Mouse (Mus musculus): ENCODE results near the gene Slc35g2. TPM values are rescaled to one million over a fixed set of nuclear protein-coding genes. Genes with fewer than 3 reads are reported as not detected.

The Slc35g2 gene
- 1 to 10 TPM; 1.8 to 2.0 TPM for total RNA-seq (2021)
- long read RNA-seq, experiment 1, partial matches to known transcripts: 0 of 1 reads
- long read RNA-seq, experiment 1, other reads (novel, unspliced or antisense): 0 of 1 reads
- long read RNA-seq, experiment 2, partial matches to known transcripts: 0 of 1 reads
- long read RNA-seq, experiment 2, other reads (novel, unspliced or antisense): 0 of 1 reads

DNA sequence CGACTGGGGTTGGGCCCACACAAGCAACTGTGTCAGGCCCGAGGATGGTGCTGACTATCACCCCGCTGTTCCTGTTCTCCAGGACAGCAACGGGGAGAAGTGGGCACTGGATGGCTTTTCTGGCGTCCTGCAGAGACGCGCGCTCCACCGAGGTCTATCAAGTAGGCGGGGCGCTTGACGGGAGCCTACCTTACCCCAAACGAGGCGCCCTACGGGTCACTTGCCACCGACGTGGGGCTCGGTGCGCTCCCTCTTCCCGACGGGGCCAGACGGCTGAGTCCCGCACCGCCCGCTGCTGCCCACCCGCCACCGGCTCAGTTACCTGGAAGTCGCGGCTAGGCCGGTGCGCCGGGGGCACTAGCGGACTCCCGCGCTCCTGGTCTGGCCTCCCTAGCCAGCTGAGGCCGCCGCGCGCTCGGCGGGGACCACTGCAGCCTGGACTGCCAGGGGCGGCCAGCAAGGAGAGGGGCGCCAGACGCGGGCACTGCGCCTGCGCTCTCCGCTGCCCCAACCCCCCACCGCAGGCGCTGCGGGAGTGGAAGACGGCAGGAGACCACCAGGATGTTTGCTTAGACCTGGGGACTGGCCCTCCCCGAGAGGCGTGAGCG is at the start of gene Slc35g2:
Gene Slc35g2 (minus strand): TSS at position 465 of the 608 bp plus-strand sequence.
- DNase-seq (ENCODE audit: low spot score in 2 of 2): peak in 1 of 2 experiments; percentile 30

DNA sequence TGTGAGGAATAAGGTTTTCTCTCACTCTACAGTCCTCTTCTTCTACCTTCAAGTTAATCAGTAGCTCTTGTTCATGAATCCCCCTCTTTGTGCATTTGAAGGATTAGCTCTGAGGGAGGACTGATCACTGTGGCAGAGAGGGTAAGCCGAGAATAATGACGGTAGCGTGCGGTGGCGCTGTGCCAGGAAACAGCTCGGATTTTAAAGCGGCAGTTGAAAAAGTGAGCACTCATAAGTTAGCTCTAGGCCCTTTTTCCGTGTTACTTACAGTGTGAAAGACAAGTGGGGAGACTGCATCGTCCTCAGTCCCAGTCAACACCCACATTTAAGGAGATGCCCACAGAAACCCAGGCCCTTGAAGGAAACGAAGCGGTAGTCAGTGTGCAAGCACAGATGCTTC is 46.1 kb upstream of the Slc35g2 start:
- DNase-seq (ENCODE audit: low spot score in 2 of 2): peak in 1 of 2 experiments; percentile 47

DNA sequence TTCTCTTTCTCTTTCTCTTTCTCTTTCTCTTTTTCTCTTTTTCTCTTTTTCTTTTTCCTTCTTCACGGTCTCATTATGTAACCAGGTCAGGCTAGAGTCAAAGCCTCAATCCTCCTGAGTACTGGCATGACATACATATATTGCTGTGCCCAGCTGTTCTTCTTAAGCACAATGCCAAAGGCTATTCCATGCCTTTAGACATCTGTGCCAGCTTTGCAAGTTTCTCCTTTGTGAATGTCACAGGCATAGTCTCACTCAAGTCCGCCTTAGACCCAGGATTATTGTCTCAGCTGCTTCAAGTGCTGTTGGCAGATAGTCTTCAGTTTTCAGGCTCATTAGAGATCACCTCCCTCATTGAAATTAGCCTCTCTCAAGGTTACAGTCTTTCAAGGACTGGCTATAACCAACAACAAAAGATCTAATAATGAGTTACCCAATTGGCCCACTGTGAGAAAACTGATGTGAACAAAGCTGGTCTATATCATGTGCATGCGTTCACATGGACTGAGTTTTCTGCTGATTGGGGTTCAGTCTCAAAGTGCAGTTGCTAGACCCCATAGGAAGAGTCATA is 42.7 kb upstream of the Slc35g2 start:
- no peak for DNase-seq (ENCODE audit: low spot score in 2 of 2)

DNA sequence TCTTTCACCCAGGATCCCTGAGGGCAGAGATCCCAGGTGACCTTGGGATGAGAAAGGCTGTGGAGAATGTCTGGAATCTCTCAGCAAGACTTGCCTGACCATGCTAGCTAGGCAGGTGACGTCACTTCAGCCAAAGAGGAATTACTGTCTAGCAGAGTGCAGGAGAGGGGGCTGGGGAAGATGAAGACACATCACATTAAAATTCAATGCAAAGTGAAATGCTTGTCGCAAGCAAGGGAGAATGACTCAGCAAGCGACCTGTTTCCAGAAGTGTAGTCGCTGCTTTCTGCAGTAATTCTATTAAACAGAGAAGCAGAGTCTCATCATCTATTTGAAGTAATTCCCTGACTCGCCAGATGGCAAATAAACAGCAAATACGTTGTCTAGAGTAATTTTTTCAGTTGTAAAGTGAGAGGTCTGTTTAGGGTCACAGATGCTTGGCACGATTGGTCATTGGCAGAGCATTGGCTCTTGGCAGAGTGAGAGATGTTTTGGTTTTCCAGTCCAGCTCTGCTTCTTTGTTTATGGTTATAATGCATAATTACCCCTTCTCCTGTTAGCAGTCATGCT is 35.2 kb upstream of the Slc35g2 start:
- DNase-seq (ENCODE audit: low spot score in 2 of 2): peak in 1 of 2 experiments; percentile 23

DNA sequence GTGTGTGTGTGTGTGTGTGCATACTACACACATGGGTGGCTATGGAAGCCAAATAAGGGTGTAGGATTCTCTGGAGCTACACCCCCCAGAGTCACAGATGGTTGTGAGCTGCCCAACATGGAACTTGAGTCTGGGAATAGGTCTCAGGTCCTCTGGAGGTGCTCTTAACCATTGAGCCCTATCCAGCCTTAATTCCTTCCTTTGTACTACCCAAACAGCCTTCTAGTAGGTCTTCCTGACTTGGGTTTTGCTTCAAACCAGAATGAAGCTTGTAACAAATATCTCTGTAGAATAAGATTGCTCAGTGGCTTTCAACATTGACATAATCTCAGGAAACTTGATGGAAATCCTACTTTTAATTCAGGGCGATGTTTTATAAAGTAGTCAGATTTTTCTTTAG is 34.6 kb upstream of the Slc35g2 start:
- no peak for DNase-seq (ENCODE audit: low spot score in 2 of 2)

DNA sequence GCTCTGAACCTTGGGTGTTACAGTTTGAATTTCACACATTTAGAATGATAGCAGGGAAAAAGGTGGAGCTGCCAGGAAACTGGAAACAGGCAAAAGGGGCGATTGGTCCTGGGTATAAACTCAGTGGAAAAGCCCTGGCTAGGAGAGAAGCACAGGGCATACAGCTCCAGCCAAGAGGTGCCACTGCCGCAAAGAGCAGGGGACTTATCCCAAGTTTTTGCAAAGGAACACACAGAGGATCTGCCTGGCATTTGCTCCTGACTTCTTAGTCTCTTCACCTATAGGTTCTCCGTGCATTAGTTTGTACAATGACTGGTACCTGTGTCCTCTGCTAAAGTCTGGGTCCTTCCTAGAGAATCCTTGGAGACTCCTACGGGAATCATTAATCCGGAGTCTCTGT is 32.3 kb upstream of the Slc35g2 start:
- no peak for DNase-seq (ENCODE audit: low spot score in 2 of 2)

DNA sequence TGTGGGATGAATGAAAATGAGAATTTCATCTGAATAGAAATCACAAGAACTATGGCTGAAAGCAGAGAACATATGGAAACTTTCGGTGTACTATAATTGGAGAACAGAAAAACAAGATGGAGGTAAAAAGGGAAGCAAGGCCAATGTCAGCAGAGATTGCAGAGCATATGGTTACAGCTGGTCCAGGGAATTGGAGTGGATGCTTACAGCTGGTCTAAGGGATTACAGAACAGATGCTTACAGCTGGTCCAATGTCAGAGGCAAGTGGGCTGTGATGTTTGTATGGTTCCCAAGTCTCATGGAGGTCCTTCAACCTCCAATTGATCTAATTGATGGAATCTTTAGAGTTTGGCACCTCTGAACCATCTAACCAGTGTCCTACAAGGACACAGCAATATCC is 31.2 kb upstream of the Slc35g2 start:
- DNase-seq (ENCODE audit: low spot score in 2 of 2): no peak

DNA sequence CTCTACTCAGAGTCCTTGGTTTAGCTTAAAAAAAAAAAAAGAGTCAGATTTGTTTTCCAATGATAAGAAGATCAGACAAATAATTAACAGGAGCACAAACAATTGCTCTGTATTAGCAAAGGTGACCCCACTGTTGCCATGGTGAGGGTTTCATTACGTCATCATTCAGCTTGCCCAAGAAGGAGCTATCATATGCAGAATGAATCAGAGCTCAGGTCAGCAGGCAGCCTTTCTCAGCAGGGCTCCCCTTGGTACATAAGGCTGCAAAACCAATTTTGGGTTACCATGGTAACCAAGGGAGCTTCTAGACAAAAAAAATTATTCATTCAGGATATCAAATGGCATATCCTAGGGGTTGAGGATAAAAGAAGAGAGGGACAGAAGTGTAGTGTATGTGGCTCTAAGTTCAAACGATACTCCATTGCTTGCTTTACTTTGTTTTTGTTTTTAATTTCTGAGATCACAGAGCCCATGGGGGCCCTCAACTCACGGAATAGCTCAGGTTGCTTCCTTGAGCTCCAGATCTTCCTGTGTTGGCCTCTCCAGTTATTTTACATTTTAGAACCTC is 29.0 kb upstream of the Slc35g2 start:
- no peak for DNase-seq (ENCODE audit: low spot score in 2 of 2)

DNA sequence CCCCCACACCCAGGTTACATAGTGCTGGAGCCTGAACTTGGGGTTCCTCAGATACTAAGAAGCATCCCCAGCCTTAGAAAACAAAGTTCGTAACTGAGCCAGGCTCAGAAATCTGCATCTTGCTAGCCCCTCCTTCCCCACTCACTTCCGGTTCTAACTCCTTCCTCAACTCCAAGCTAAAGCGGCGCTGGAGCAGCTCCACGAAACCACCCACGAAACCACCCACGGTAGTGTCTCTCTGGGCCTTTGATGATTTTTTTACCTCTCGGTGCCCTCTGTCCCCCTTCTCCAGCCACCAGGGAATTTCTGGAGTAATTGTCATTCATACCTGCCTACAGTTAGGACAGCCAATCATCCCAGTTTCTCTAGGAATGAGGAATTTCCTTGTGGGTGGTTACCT is 26.7 kb upstream of the Slc35g2 start, which contains the start of gene Stag1:
Gene Stag1 (plus strand): TSS at position 253 of the 400 bp plus-strand sequence.
- DNase-seq (ENCODE audit: low spot score in 2 of 2): no peak

DNA sequence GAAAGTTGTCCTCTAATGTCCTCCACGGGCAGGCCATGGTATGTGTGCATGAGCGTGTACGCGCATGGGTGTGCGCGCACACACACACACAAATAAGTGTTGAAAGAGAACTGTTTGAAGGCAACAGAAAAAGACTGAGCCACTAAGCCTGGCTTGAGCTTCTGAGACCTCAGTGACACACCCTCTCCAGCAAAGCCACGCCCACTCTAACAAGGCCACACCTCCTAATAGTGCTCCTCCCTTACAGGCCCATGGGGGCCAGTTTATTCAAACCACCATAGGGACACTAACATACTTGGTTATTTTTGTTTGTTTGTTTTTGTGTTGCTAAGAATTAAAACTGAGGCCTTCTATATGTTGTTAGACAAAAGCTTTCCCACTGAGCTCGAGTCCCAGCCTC is 25.4 kb upstream of the Slc35g2 start:
- DNase-seq (ENCODE audit: low spot score in 2 of 2): no peak

DNA sequence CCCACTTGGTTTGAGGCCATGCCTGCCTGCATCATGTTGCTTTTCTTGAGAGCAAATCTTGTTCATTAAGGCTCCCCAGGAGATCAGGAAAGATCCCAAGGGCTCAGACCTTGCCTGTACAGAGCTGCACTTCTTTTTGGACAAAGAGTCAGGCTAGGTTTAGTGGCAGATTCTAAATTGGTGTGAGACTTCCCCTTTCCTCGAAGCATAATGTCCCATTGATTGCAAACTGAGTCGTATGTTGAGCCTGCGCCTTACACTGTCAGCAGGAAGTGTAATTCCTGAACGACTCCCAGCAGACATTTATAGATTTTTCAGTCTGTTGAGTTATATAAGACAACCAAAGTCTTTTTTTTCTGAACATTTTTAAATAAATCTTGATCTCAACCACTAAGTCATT is 19.6 kb upstream of the Slc35g2 start:
- DNase-seq (ENCODE audit: low spot score in 2 of 2): no peak

DNA sequence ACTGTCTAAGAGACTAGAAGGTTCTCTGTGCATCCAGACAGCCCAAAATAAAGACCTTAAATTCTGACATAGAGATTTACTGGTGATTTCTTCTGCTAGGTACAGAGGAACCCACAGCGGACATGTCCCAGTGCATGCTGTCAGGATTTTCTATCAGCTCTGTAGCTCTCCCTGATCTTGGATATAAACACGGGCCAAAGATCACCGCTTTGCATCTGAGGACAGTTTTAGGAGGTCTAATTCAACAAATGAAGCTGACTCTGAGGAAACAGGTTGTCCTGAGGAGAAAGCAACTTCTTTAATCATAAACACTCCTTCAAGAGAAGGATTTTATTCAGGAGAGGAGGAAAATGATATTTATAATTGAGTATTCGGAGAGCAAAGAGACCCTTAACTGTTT is 13.1 kb upstream of the Slc35g2 start:
- no peak for DNase-seq (ENCODE audit: low spot score in 2 of 2)

DNA sequence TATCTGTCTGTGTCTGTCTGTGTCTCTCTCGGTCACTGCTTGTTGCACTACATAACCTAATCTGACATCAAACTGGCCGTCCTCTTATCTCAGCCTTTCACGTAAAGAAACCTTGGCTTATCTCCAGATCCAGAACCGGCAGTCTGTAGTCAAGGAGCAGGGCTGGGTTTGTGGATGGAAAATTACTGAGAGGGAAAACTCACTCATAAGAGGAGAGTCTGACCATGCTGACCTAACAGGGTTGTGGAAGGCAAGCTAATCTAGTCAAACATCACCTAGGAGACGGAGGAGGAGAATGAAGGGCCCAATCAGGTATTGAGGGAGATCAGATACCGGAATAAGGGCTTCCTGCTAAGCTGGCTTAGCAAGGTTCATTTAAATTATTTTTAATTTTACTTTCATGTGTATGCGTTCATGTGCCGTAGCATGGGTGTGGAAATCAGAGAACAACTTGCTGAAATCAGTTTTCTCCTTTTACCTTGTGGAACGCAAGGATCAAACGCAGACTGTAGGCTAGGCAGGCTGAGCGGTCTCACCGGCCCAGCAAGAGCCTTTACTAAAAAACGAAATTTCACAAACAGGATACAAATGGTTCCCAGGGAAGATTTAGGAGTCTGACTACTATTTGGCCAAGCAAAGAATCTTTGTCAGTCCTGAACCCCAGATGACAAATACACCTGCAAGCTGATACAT is 12.1 kb upstream of the Slc35g2 start:
- DNase-seq (ENCODE audit: low spot score in 2 of 2): no peak

DNA sequence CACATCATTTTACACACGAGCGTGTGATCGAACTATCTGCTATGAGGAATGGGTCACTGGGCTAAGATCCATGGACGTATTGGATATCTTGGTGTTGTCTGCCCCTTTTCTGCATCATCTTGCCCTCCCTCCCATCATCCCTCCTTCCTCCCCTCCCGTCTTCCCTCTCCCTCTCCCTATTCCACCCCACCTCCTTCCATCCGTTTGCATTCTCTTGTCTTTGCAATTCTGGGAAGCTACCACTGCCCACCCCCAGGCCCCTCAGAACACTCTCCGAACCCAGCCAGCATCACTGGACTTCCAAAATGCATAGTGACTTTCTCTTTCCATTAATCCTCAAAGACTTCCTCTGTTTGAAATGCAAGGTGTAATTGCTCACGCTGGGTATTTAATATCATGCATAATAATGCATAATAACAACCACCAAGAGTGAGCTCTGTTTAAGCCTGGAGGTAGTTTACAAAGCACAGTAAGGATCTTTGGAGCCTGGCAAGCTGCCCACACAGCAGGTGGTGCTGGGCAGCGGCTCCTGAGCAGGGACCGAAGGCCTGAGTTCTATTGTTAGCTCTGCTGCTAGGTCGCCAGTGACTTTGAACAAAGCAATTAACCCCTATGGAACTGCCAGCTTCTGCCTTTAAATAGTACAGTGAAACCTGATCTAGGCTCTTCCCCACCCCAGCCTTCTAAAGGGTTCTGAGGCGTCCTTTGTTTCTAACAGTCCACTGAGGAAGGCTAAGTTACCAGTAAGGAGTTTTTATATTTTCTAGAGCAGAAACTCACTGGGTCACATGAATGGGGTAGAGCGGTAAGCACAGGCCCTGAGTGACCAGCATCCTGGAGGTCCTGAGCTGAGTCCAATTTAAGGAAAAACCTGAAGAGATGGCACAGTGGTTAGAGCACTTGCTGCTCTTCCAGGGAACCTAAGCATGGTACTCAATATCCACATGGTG is 10.9 kb upstream of the Slc35g2 start:
- peak in 1 of 2 experiments; percentile 16 for DNase-seq (ENCODE audit: low spot score in 2 of 2)

DNA sequence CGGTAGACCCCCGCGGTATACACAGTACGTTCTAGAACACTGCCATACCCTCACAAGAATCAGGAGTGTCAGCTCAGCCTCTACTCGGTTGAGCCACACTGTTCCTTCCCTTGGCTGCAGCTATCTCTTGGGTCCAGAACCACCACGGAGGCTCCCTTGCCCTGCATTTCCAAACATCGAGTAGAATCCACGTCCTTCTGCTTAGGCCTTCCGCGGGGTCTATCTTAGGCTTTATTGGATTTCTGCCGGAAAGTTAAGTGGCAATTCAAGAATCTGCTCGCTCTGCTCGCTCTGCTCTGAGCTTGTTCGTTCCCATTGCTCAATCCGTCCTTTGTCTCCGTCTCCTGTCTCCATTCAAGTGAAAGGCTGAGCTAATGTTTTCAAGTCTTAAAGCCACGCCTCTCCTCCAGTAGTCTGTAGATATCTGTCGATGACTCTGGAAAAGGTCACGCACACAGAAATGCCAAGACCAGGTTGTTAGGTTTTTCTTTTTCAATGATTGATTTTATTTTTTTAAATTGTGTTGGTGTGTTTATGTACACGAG is 9.4 kb upstream of the Slc35g2 start:
- no peak for DNase-seq (ENCODE audit: low spot score in 2 of 2)

DNA sequence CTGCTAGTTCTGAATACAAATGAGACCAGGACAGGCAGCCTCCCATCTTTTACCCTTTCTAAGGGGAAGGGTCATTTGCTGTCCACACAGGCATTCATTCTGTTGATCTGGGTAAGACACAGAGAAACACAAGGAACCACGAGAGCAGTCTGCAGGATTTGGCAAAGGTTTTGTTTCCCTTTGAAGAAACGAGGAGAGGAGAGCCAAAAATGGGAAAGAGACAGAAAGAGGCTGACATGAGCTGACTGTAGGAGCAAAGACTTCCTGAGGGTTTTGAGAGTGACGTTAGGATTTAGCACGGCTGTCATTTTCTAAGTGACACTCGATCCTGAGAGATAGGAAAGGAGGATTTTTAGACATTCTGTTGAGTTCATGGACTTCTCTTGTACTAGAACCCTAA is 3.1 kb upstream of the Slc35g2 start:
- DNase-seq (ENCODE audit: low spot score in 2 of 2): no peak

DNA sequence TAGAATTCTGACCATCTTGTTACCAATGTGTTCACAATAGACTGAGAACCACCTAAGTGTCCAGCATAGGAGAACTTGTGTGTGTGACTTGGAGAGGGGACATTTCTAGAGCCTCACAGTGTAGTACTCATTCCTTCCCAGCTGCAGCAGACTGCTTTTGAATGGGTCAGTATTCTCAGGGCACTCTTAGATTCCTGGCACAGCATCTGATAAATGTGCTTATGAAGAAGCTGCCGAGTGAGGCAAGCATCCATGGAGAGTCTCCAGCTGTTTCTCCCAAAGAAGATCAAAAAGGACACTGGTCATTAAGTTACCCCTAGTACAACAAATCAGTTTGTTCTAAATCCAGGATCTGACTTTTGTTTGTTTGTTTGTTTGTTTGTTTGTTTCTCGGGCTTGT is 2.4 kb upstream of the Slc35g2 start:
- no peak for DNase-seq (ENCODE audit: low spot score in 2 of 2)

DNA sequence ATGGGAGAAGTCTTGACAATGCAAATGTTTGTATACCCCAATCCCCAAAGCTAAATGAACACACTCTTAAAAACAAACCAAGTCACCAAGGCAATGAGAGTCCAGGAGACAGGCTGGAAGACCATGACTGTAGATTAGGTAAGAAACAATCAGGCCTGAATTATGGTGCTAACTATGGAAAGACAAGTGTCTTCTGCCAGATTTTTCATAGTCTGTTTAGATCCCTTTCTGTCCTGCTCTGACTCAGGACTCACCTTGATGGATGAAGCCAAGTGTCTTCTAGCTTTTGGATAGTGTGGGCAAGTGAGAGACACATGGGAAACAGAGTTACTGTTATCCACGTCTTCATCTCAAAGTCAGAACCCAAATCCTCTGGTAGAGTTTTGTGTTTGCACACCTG is 621 bp upstream of the Slc35g2 start:
- no peak for DNase-seq (ENCODE audit: low spot score in 2 of 2)

DNA sequence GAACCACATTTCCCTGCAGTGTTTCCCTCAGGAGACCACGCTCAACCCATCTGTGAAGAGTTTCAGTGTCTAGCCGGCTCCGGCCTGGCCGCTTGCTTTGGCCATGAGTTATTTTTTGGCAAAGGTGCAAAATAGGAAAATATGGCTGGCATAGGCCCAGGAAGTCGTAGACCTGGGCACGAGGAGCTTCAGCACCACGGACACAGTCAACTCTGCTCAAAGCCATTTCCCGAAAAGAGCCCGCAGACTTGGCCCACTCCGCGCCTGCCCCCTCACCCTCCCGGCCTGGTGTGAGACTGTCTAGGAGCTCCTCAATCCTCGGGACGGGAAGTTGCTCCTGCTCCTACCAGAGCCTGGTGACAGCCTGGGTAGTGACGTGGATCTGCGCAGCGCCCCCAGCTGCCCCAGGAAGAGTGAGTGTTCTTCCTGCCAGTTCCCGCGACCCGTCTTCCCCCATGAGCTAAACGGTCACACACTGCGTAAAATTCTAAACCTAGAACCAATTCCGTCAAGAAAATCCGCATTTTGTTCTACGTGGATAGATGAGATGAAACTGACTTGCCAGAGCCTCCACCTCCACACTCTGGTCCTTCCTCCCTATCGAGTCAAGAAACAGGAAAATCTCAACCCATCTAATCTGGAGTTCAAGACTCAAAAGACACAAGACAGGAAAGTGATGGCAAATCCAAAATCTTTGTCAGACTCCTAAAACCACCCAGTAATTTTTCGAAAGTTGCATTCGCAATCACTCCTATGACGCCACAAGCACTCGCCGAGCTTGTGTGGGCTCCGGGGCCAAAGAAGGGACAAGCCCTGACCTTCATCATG is 878 bp downstream of the Slc35g2 start:
- DNase-seq (ENCODE audit: low spot score in 2 of 2): peak in 1 of 2 experiments; percentile 31
